Comparison of ENCODE assay signal across 6 mouse cellular contexts in genomic region chr10:46458686-46459085, GRCm38 (mm10).
"Had no signal": no experiment of that assay in that cellular context is flagged by ENCODE, and none has a peak within 500 bp of the region (broad histone marks: within the 10 kb centered on the region; RNA-seq: fewer than 3 reads in every experiment).

No protein-coding gene starts in this region.

- DNase-seq: kidney, adult 2 months; kidney, postnatal 14 days; liver, embryonic 13.5 days; liver, postnatal 0 days; thymus, adult 2 months; thymus, postnatal 25 days had no signal
